Mouse (Mus musculus): ENCODE results near the gene Fbxo27.

DNA sequence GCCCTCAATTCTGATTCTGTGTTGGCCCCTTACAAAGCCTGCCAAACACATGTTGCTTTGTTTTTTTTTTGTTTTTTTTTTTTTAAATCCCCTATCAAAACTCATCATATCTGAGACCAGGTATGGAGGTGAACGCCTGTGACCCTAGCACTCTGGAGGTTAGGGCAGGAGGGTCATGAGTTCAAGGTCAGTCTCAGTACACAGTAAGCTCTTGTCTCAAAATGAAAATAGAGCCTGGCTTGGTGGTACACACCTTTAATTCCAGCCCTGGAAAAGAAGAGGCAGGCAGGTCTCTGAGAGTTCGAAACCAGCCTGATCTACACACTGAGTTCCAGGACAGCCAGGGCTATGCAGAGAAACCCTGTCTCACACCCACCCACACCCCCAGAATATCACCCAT is 27.0 kb downstream of the Fbxo27 start:
- no peak for TF ChIP-seq CTCF (IDR thresholded peaks at IDR 0.05)
- TF ChIP-seq POLR2A (IDR thresholded peaks at IDR 0.05; ENCODE audit: insufficient read depth, low read depth, low read length), result no peak

Measured in heart, adult 2 months (tissue).